Mouse (Mus musculus) heart, postnatal 0 days (tissue): ENCODE measurements at regions not wholly inside any gene's neighbourhood (a gene's known extent, or its start where the extent isn't known, plus 50 kb on each side); places are given as distances from the start of the nearest gene placed in this dataset.

ENCODE experiments used
- ATAC-seq: fragments of 200-750 bp; cut with Nextera tagmentation; 2 replicates; pipeline ENCODE4 v1.8.0; 2017; ENCODE audit warnings: low read depth, moderate number of reproducible peaks, moderate library complexity; ENCODE audit not compliant: insufficient read depth
- DNase-seq: peaks from one replicate; pipeline ENCODE4 v3.0.0-alpha.2; 2016; ENCODE audit warnings: low spot score
- H3K27ac ChIP-seq: fragments of 300-500 bp; sonication (generic); 2 replicates; pipeline ENCODE4 v1.5.1; 2014; ENCODE audit warnings: low read depth, mild to moderate bottlenecking
- H3K27me3 ChIP-seq: fragments of 300-500 bp; sonication (generic); 2 replicates; pipeline ENCODE4 v1.6.1; 2014; ENCODE audit warnings: low read length, mixed read lengths; ENCODE audit not compliant: control insufficient read depth, insufficient read depth
- H3K36me3 ChIP-seq: fragments of 300-500 bp; sonication (generic); replicated peaks from 2 replicates; pipeline ENCODE4 v1.6.1; 2014; ENCODE audit warnings: low read length, mixed read lengths; ENCODE audit not compliant: control insufficient read depth, insufficient read depth
- H3K4me1 ChIP-seq: fragments of 300-500 bp; sonication (generic); 2 replicates; pipeline ENCODE4 v1.6.1; 2014; ENCODE audit warnings: antibody characterized with exemption; ENCODE audit not compliant: control insufficient read depth, insufficient read depth
- H3K4me2 ChIP-seq: fragments of 300-500 bp; sonication (generic); 2 replicates; pipeline ENCODE4 v1.6.1; 2014; ENCODE audit warnings: low read depth, mild to moderate bottlenecking, low read length, moderate library complexity
- H3K4me3 ChIP-seq: fragments of 300-500 bp; sonication (generic); 2 replicates; pipeline ENCODE4 v1.5.1; 2014; ENCODE audit warnings: low read depth, low read length
- H3K9ac ChIP-seq: fragments of 300-500 bp; sonication (generic); replicated peaks from 2 replicates; pipeline ENCODE4 v1.6.1; 2014; ENCODE audit warnings: low read depth, low read length, mixed read lengths
- H3K9me3 ChIP-seq: fragments of 300-500 bp; sonication (generic); replicated peaks from 2 replicates; pipeline ENCODE4 v1.6.1; 2016; ENCODE audit warnings: low read length; ENCODE audit not compliant: control insufficient read depth
- CTCF ChIP-seq: IDR thresholded peaks from 2 replicates; pipeline ENCODE4 v1.5.1; 2016; ENCODE audit warnings: antibody characterized with exemption, control low read depth, low read depth
- EP300 ChIP-seq: IDR thresholded peaks from 2 replicates; pipeline ENCODE4 v1.6.1; 2016; ENCODE audit warnings: antibody characterized with exemption, low read depth
- WGBS: fragments of 180-500 bp; shearing (Covaris S2); extraction: QIAGEN DNeasy Blood & Tissue Kit; methylation state at CpG from one replicate; pipeline ENCODE4 v1.1.7; 2014; 5-methylcytosine and 5-hydroxymethylcytosine counted together

DNA sequence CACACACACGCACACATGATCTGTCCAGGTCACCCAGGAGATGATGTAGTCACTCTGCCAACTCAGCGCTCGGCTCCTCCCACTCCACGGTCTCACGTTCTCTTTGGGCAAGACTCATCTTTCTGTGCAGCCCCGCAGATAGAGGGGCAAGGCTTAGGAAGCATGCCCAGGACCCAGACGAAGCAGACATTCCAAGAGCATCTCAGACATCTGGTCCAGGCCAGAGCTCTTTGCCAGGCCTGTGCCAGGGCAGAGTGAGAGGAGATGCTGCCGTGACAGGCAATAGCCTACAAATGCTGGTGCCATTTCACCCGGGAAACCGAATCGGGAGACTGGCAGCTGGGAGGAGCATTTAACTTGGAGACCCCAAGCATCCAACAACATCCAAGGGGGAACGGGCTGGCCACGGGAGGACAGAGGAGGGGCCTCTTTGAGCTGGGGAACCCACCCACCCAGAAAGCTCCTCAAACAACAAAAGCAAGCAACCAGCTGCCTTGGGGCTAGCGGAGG lies 133.2 kb downstream of the 3100002H09Rik start:
- ATAC-seq (no peak), DNase-seq (no peak)
- H3K27me3 ChIP-seq = peaks cover 47% of the 10 kb centered on the region
- WGBS = 28% methylated on average over 14 of the region's 14 CpGs
- H3K4me3 ChIP-seq = no peak overlapping the region
- no peaks in the 10 kb centered on the region for H3K4me1 ChIP-seq
- TF ChIP-seq EP300 = no peak
- H3K9ac ChIP-seq = no peak overlapping the region
- H3K9me3 ChIP-seq = no peaks in the 10 kb centered on the region
- no peaks in the 10 kb centered on the region for H3K36me3 ChIP-seq
- no peak overlapping the region for H3K27ac ChIP-seq
- peak overlapping the region; percentile 8; the same call in 1 of the 2 replicates for H3K4me2 ChIP-seq

DNA sequence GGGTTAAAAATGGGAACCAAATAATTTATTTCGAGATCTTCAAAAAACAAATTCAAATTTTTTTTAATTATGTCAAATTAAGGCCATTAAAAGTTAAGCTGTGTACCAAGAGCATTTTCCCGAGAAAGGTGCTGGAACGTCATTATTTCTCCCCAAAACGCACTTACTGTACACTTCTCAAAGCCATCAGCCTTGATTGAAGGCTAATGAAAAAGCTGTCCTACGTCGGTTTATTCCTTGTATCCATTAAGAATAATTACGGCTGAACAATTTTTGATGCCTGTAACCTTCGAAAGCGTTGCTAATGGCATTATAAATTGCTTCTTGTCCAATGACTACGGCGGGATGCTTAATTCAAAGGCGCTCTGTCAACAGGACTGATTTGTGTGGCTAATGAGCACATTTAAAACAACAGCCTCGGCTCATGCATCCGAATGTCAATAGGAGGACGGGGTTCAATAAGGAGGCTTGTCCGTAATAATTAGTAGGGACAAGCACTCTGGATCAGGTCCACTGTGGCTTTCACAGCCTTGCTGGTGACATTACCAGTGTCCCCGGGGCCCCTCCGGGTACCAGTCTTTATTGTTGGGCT lies 145.3 kb downstream of the 3100002H09Rik start:
- Histone ChIP-seq H3K27me3 (peaks cover 7% of the 10 kb centered on the region; the same call in 1 of the 2 replicates), H3K4me3 (no peak overlapping the region), H3K36me3 (no peaks in the 10 kb centered on the region), H3K4me2 (no peak overlapping the region), H3K4me1 (no peaks in the 10 kb centered on the region), H3K27ac (no peak overlapping the region), H3K9ac (no peak overlapping the region), H3K9me3 (no peaks in the 10 kb centered on the region)
- no peak for DNase-seq
- TF ChIP-seq CTCF (no peak), EP300 (no peak)
- ATAC-seq = no peak
- 82% methylated on average over 18 of the region's 18 CpGs for WGBS

DNA sequence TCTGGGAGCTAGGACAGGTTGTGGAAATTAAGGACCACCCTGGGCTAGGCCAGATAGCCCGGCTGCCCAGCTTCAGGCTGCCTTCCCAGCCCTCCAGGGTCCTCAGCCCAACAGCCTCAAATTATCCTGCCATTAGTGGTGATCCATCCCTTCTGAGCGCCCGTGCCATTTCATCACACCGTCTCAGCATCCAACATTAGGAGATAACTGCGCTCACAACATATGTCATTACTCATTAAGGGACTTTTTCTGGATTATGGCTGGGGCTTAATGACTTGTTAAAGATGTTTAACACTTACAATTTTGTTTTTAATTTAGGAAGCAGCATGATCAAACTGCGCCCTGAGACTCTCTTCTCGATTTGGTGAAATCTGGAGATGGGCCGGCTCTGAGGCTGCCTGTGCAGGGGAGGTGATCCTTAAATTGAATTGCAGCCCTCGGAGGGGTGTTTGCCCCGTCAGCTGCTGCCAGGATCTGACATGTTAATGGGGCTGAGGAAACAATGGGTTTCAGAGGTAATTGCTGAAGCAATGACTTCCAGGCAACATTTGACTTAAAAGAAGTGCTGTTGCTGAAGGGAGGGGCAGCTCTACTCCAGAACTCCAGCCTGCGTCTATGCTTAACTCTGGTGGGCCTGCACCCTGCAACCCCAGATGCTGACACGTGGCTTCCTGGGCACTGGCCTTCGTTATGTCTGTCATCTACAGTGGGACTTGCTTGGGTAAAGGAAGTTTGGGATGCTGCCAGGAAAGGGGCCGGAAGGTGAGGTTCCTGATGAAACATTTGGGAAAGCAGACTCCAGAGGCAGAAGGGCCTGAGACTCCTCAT lies 154.9 kb downstream of the 3100002H09Rik start:
- ATAC-seq (no peak), DNase-seq (no peak)
- Histone ChIP-seq H3K9ac (no peak overlapping the region), H3K4me1 (no peaks in the 10 kb centered on the region), H3K4me3 (no peak overlapping the region), H3K9me3 (no peaks in the 10 kb centered on the region), H3K4me2 (no peak overlapping the region), H3K27me3 (no peaks in the 10 kb centered on the region), H3K27ac (no peak overlapping the region), H3K36me3 (no peaks in the 10 kb centered on the region)
- WGBS = 45% methylated on average over 14 of the region's 14 CpGs
- TF ChIP-seq CTCF (no peak), EP300 (no peak)

DNA sequence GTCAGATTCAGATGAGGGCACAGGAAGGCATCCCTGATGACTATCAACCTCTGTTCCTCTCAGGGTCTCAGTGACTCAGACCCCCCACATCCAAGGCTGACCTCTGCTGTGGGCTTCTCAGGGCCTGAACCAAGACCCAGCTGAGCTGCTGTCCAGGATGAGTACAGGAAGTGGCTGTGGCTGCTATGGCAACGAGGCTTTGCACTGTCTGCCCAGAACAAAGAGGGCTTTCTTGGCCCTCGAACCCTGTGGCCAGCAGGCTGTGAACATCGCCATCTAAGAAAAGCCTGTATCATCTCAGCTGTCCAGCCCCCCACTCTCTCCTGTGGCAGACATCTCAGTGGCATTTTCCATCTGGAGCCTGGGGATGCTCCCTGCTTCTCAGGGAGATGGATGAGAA lies 159.5 kb downstream of the 3100002H09Rik start:
- WGBS = 42% methylated on average over 3 of the region's 3 CpGs
- no peak overlapping the region for H3K9ac ChIP-seq
- DNase-seq = no peak
- H3K4me3 ChIP-seq = no peak overlapping the region
- H3K27ac ChIP-seq = no peak overlapping the region
- H3K36me3 ChIP-seq = no peaks in the 10 kb centered on the region
- ATAC-seq = no peak
- H3K4me1 ChIP-seq = no peaks in the 10 kb centered on the region
- H3K4me2 ChIP-seq = no peak overlapping the region
- TF ChIP-seq CTCF (no peak), EP300 (no peak)
- H3K9me3 ChIP-seq = no peaks in the 10 kb centered on the region
- no peaks in the 10 kb centered on the region for H3K27me3 ChIP-seq

DNA sequence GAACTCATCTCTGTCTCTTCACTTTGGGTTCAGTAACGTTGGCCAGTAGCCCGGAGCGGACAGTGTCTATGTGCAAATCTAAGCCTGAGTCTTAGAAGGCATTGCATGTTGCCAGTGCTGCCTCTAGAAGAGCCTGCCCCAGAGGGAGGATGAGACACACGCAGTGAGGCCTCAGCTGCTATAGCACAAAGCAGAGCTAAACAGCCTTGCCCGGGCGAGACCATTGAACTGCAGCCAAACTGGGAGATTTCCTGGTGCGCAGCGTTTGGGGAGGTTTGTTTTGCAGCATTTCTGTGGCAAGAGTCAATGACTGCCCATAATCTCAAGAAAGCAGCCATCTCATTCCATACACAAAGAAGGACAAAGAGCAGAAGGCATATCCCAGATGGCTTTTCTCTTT lies 164.0 kb downstream of the 3100002H09Rik start:
- H3K27me3 ChIP-seq = peaks cover 32% of the 10 kb centered on the region
- H3K4me3 ChIP-seq = no peak overlapping the region
- ATAC-seq (no peak), DNase-seq (no peak)
- H3K4me2 ChIP-seq = no peak overlapping the region
- no peak overlapping the region for H3K27ac ChIP-seq
- H3K9me3 ChIP-seq = no peaks in the 10 kb centered on the region
- 64% methylated on average over 8 of the region's 8 CpGs for WGBS
- H3K36me3 ChIP-seq = no peaks in the 10 kb centered on the region
- H3K9ac ChIP-seq = no peak overlapping the region
- TF ChIP-seq CTCF (no peak), EP300 (no peak)
- no peaks in the 10 kb centered on the region for H3K4me1 ChIP-seq
